Mouse (Mus musculus): ENCODE data around the gene Slc38a3. TPM values are rescaled to one million over a fixed set of nuclear protein-coding genes. Genes with fewer than 3 reads are reported as not detected.

The Slc38a3 gene
- polyA plus RNA-seq, 1 experiment = 0.10 TPM

DNA sequence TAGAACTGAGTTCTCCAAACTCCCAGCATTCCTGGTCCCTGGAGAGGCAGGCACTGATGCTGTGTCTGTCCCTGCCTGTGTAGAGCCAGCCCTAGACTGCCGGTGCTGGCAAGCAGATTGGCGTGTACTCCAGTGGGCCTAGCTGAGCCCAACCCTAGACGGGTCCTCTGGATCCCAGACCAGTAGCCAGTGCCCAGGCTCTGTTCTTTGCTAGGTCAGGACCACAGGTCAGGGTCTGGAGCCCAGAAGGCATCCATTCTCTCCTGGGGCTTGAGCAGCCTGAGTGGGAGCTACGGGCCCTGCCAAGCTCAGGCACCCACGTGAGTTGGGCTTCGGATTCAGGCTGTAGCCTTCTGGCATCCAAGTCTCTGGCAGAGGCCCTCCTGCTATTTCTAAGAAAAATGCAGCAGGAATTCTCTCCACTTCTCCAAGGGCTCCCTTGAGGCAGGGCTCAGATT, 30.8 kb upstream of the Slc38a3 start:
- no peaks in the 10 kb centered on the region; the same call in 1 of the 2 replicates for H3K4me1 ChIP-seq (ENCODE audit: control insufficient read depth, insufficient read depth, low read length)
- no peaks in the 10 kb centered on the region for H3K27me3 ChIP-seq (ENCODE audit: control insufficient read depth, insufficient read depth, low read length)
- no peak overlapping the region for H3K27ac ChIP-seq (ENCODE audit: control insufficient read depth, insufficient read depth, low read depth, low read length)
- TF ChIP-seq POLR2A (IDR thresholded peaks at IDR 0.05; ENCODE audit: control insufficient read depth, low read depth, low read length) (no peak), CTCF (IDR thresholded peaks at IDR 0.05; ENCODE audit: control insufficient read depth, insufficient read depth, insufficient replicate concordance, low read depth, low read length) (no peak)
- H3K36me3 ChIP-seq (ENCODE audit: control insufficient read depth, insufficient read depth, low read length) = no peaks in the 10 kb centered on the region
- no peak overlapping the region for H3K4me3 ChIP-seq (ENCODE audit: control insufficient read depth, low read depth, low read length)

DNA sequence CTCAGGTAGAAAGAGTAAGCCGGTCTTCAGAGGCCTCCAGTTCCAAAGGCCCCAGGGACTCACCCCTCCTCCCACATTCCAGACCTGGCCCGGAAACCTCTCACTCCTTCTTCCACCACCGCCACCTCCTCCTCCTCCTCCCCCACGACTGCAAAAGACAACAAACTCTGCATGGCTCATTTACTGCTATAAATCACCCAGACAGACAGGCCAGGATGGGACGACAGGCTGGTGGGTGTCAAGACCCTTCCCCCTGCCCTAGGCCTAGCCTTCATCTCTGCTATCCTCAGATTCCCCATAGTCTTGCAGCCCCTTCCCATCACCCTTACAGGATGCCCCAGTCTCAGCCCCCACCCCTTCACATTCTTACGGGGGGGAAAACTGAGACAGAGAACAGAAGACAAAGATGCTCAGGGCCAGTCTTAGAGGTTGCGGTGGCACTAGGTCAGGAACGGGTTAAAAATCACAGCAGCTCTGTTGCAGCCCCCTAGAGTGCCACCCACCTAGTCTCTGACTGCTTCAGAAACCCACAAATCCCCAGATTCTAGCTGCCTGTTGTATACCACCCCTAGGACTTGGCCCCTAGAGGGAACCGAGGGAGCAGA, 30.1 kb upstream of the Slc38a3 start:
- Histone ChIP-seq H3K4me3 (ENCODE audit: control insufficient read depth, low read depth, low read length) (no peak overlapping the region), H3K4me1 (ENCODE audit: control insufficient read depth, insufficient read depth, low read length) (no peaks in the 10 kb centered on the region; the same call in 1 of the 2 replicates), H3K27ac (ENCODE audit: control insufficient read depth, insufficient read depth, low read depth, low read length) (no peak overlapping the region), H3K27me3 (ENCODE audit: control insufficient read depth, insufficient read depth, low read length) (no peaks in the 10 kb centered on the region), H3K36me3 (ENCODE audit: control insufficient read depth, insufficient read depth, low read length) (no peaks in the 10 kb centered on the region)
- TF ChIP-seq POLR2A (IDR thresholded peaks at IDR 0.05; ENCODE audit: control insufficient read depth, low read depth, low read length) (no peak), CTCF (IDR thresholded peaks at IDR 0.05; ENCODE audit: control insufficient read depth, insufficient read depth, insufficient replicate concordance, low read depth, low read length) (no peak)

DNA sequence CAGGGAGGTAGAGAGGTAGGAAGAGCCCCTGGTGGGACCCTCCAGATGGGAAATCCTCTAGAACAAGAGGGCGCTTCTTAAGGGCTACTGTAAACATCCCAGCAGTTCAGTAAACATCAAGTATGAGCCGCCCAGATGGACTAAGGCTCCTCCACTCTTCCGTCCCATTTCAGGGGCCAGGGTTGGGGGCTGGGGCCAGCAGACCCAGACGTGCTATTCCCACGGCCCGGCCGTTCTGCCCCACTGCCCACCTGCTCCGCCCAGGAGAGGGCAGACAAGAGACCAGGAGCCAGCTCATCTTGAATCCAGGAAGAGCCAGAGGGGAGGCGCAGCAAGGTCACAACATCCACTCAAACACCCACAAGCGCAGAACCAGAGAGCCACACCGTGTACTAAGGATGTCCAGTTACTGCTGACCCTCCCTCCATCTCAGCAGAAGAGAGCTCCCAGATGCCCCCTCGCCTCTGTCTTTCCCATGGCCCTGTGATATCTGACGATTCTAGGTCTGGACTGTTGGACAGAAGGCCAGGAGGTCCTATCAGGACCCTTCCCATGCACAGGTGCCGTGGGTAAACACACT, 29.4 kb upstream of the Slc38a3 start:
- TF ChIP-seq CTCF (IDR thresholded peaks at IDR 0.05; ENCODE audit: control insufficient read depth, insufficient read depth, insufficient replicate concordance, low read depth, low read length) = no peak
- no peak for TF ChIP-seq POLR2A (IDR thresholded peaks at IDR 0.05; ENCODE audit: control insufficient read depth, low read depth, low read length)
- H3K4me1 ChIP-seq (ENCODE audit: control insufficient read depth, insufficient read depth, low read length) = no peaks in the 10 kb centered on the region; the same call in 1 of the 2 replicates
- no peaks in the 10 kb centered on the region for H3K36me3 ChIP-seq (ENCODE audit: control insufficient read depth, insufficient read depth, low read length)
- no peaks in the 10 kb centered on the region for H3K27me3 ChIP-seq (ENCODE audit: control insufficient read depth, insufficient read depth, low read length)
- no peak overlapping the region for H3K4me3 ChIP-seq (ENCODE audit: control insufficient read depth, low read depth, low read length)
- H3K27ac ChIP-seq (ENCODE audit: control insufficient read depth, insufficient read depth, low read depth, low read length) = no peak overlapping the region

DNA sequence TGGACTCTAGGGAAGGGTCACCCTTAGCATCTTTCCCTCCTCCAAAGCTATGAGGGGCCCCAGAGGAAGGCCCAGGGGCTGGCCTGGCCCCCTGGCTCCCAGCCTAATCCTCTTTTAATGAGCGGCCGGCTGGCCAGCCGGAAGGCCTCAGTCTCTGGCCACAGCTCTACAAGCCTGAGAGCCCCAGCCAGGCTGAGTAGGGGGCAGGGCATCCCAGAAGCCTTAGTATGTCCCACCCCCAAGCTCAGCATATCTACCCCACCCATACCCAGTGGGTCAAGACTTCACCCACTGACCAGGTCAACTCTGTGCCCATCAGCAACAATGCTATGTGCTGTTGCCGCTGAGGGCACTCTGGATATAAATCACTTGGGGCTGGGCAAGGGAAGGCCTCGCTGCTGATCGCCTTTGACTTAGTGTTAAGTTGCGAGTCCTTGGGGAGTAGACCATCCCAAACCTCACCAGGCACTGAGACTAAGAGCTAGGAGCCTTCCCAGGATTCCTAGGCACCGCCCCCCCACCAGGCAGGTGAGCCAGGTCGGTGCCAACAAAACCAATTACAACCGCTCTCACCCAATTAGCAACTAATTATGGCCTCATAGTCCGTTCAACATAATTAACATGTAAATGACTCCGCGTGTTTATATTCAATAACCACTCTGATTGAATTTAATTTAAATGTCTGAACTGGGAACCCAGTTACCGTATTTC, 28.6 kb upstream of the Slc38a3 start:
- no peaks in the 10 kb centered on the region for H3K36me3 ChIP-seq (ENCODE audit: control insufficient read depth, insufficient read depth, low read length)
- TF ChIP-seq POLR2A (IDR thresholded peaks at IDR 0.05; ENCODE audit: control insufficient read depth, low read depth, low read length) (no peak), CTCF (IDR thresholded peaks at IDR 0.05; ENCODE audit: control insufficient read depth, insufficient read depth, insufficient replicate concordance, low read depth, low read length) (no peak)
- H3K4me3 ChIP-seq (ENCODE audit: control insufficient read depth, low read depth, low read length) = no peak overlapping the region
- H3K27me3 ChIP-seq (ENCODE audit: control insufficient read depth, insufficient read depth, low read length) = no peaks in the 10 kb centered on the region
- no peak overlapping the region for H3K27ac ChIP-seq (ENCODE audit: control insufficient read depth, insufficient read depth, low read depth, low read length)
- no peaks in the 10 kb centered on the region; the same call in 1 of the 2 replicates for H3K4me1 ChIP-seq (ENCODE audit: control insufficient read depth, insufficient read depth, low read length)

DNA sequence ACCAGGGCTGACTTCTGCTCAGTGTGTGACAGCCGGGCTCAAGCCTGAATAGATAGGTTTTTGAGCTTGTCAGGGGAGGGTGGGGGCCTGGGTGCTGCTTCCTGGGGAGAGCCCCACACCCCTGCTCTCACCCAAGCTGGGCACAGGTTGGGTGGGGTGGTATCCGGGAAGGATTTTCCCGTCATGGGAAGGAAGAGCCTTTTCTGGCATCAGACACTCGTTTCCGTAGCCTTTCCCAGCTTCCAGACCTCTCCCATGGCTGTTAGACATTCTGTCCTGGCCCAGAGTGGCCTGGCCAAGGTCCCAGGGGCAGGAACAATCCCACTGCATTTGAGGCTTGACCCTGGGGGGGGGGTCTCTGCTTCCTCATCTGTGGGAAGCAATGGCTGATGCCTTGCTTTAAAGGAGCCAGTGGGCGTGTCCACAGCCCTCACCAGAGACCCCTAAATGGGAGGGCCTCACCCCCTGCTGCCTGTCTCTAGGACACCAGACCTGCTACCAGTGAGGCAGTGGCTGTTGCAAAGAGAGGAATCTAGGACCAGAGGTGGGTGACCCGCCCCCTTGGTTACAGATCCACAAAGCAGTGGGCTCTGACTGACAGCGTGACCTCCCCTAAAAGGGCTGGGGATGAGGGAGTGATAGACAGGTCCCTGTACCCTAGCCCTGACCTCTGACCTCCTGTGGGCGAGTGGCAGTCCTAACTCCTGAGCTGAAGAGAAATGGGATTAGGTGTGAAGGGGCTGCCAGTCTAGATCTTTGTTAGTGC, 27.7 kb upstream of the Slc38a3 start:
- Histone ChIP-seq H3K4me1 (ENCODE audit: control insufficient read depth, insufficient read depth, low read length) (no peaks in the 10 kb centered on the region; the same call in 1 of the 2 replicates), H3K27me3 (ENCODE audit: control insufficient read depth, insufficient read depth, low read length) (no peaks in the 10 kb centered on the region), H3K36me3 (ENCODE audit: control insufficient read depth, insufficient read depth, low read length) (no peaks in the 10 kb centered on the region), H3K27ac (ENCODE audit: control insufficient read depth, insufficient read depth, low read depth, low read length) (no peak overlapping the region), H3K4me3 (ENCODE audit: control insufficient read depth, low read depth, low read length) (peak overlapping the region; percentile 26)
- TF ChIP-seq POLR2A (IDR thresholded peaks at IDR 0.05; ENCODE audit: control insufficient read depth, low read depth, low read length) (no peak), CTCF (IDR thresholded peaks at IDR 0.05; ENCODE audit: control insufficient read depth, insufficient read depth, insufficient replicate concordance, low read depth, low read length) (no peak)

DNA sequence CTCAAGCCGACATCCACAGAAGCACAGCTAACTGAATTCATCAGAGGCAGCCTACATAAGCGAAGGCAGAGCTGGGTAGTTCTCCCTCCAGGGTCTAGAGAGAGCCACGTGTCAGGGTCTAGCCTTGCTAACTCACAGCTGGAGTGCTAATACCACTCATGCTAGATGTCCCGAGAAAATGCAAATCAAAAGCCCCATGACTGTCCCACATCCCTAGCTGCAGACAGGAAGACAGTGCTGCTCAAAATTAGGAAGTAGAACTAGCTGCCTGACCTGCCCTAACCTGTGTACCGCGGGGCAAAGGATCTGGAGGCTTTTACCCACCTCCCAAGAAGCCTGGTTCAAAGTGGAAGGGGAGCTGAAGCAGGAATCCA, 26.8 kb upstream of the Slc38a3 start:
- TF ChIP-seq POLR2A (IDR thresholded peaks at IDR 0.05; ENCODE audit: control insufficient read depth, low read depth, low read length) = no peak
- no peak for TF ChIP-seq CTCF (IDR thresholded peaks at IDR 0.05; ENCODE audit: control insufficient read depth, insufficient read depth, insufficient replicate concordance, low read depth, low read length)
- Histone ChIP-seq H3K4me1 (ENCODE audit: control insufficient read depth, insufficient read depth, low read length) (no peaks in the 10 kb centered on the region; the same call in 1 of the 2 replicates), H3K4me3 (ENCODE audit: control insufficient read depth, low read depth, low read length) (peak overlapping the region; percentile 26), H3K36me3 (ENCODE audit: control insufficient read depth, insufficient read depth, low read length) (no peaks in the 10 kb centered on the region), H3K27ac (ENCODE audit: control insufficient read depth, insufficient read depth, low read depth, low read length) (no peak overlapping the region), H3K27me3 (ENCODE audit: control insufficient read depth, insufficient read depth, low read length) (no peaks in the 10 kb centered on the region)

Measured in testis, adult 2 months (tissue).